Mouse (Mus musculus): Measurements from ENCODE around the gene Arid3a. TPM values are rescaled to one million over a fixed set of nuclear protein-coding genes. Genes with fewer than 3 reads are reported as not detected.

The Arid3a gene
- polyA plus RNA-seq, 1 experiment from 2014 or later: 5.5 TPM

DNA sequence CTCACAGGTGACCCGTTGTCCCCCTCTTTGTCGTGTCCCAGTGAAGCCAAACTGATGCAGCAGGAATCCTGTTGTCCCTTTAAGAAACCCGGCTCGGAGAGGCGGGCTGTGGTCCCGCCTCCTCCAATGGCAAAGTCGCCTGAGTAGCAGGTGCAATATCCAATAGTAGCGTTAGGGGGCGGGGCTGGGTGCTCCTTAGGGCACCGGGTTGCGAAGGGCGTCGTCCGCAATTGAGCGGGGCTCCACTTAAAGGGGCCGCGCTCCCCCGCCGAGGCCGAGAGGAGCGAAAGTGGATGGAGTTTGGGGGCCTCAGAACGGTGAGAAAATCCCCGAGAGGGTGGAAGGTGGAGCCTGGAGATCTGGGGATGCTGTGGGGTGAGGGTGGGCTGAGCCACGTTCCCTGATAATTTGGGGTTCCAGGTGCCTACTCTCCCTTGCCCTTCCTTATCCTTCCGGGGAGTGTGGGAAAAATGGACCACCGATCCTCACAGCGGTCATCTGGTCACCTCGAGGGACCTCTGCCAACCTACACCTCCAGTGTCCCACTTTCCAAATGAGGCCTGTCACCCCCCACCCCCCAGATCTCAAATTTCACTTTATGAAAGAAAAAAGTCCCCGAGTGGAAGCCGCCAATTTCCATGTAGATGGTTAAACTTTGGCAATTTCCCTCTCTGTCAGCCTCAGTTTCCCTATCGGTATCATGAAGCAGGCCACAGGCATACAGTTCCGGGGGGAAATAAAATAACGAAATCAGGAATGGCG is 69.6 kb downstream of the Arid3a start, which contains the start of gene Abca7:
Gene Abca7, plus strand, starts transcription at position 223 of the 762 bp plus-strand sequence.
- TF ChIP-seq EP300 (IDR thresholded peaks at IDR 0.05; ENCODE audit: low read depth) (no peak), CTCF (IDR thresholded peaks at IDR 0.05; ENCODE audit: low read depth) (peak; percentile 31)
- no peaks in the 10 kb centered on the region for H3K27me3 ChIP-seq (ENCODE audit: insufficient read depth, low read length)
- peak within 1 kb of the TSS; percentile 69 for H3K4me3 ChIP-seq (ENCODE audit: low read depth, low read length)
- peaks cover 22% of the 10 kb centered on the region for H3K36me3 ChIP-seq (replicated peaks; ENCODE audit: insufficient read depth, low read length)
- peak within 1 kb of the TSS; percentile 89 for H3K4me2 ChIP-seq (ENCODE audit: low read depth, low read length)
- DNase-seq (peak; percentile 98), ATAC-seq (peak; percentile 91)
- H3K4me1 ChIP-seq (ENCODE audit: insufficient read depth): peaks cover 23% of the 10 kb centered on the region
- H3K9me3 ChIP-seq (ENCODE audit: low read length): no peaks in the 10 kb centered on the region
- WGBS (ENCODE audit: insufficient replicate concordance): under 1% methylated on average over 34 of the region's 34 CpGs
- H3K27ac ChIP-seq (ENCODE audit: low read depth): peak within 1 kb of the TSS; percentile 79
- H3K9ac ChIP-seq (replicated peaks): peak within 1 kb of the TSS; percentile 77

DNA sequence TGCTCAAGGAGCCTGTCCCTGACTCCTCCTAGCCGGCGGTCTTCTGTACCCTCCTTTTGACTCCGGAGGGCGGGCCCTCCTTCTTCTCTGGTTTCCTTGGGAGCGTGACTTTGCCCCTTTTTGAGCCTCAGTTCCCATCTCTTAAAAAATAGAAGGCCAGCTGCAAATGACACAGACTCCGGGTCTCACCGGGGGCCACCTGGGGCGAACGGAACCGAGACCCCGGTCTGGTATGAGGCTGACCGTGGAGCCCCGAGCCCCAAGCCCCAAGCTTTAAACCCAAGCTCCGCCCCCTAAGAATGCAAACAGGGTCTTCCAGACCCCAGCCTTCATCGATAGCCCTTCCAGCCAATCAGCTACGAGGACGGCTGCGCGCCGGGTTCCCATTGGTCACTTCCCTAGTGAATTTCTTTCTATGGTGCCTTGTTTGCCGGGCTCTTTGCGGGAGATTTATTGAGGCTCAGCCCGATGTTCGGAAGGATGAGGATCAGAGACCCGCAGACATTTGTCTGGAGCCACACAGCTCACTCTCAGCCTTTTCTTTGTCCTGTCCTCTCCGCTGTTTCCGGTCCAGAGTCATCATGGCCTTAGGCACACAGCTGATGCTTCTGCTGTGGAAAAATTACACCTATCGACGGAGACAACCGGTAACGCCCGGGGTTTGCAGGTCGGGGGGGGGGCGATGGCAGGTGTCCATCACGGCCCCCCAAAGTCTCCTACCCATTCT is 70.4 kb downstream of the Arid3a start:
- DNase-seq (peak; percentile 83), ATAC-seq (peak; percentile 77)
- Histone ChIP-seq H3K27ac (ENCODE audit: low read depth) (peak overlapping the region; percentile 79), H3K36me3 (replicated peaks; ENCODE audit: insufficient read depth, low read length) (peaks cover 24% of the 10 kb centered on the region), H3K9ac (replicated peaks) (peak overlapping the region; percentile 77), H3K4me2 (ENCODE audit: low read depth, low read length) (peak overlapping the region; percentile 89), H3K9me3 (ENCODE audit: low read length) (no peaks in the 10 kb centered on the region), H3K27me3 (ENCODE audit: insufficient read depth, low read length) (no peaks in the 10 kb centered on the region), H3K4me1 (ENCODE audit: insufficient read depth) (peaks cover 23% of the 10 kb centered on the region), H3K4me3 (ENCODE audit: low read depth, low read length) (peak overlapping the region; percentile 69)
- 2% methylated on average over 35 of the region's 35 CpGs for WGBS (ENCODE audit: insufficient replicate concordance)
- no peak for TF ChIP-seq EP300 (IDR thresholded peaks at IDR 0.05; ENCODE audit: low read depth)
- TF ChIP-seq CTCF (IDR thresholded peaks at IDR 0.05; ENCODE audit: low read depth): no peak

DNA sequence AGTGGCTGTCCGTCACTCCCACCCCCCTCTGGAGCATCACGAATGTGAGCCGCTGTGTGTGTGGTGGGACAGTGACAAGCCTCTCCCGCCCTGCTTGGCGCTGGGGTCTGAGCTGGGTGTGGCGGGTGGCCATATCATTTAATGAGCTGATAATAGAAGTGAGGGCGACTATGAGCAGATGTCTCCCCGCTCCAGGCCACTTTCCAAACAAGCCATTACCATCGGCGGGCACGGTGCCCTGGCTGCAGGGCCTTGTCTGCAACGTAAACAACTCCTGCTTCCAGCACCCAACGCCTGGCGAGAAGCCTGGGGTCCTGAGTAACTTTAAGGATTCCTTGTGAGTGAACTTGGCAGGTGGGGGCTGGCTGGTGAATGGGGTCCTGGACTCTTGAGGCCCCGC is 71.0 kb downstream of the Arid3a start:
- 33% methylated on average over 15 of the region's 15 CpGs for WGBS (ENCODE audit: insufficient replicate concordance)
- Histone ChIP-seq H3K36me3 (replicated peaks; ENCODE audit: insufficient read depth, low read length) (peaks cover 22% of the 10 kb centered on the region), H3K27ac (ENCODE audit: low read depth) (peak overlapping the region; percentile 79), H3K9me3 (ENCODE audit: low read length) (no peaks in the 10 kb centered on the region), H3K4me2 (ENCODE audit: low read depth, low read length) (peak overlapping the region; percentile 89), H3K9ac (replicated peaks) (peak overlapping the region; percentile 77), H3K4me1 (ENCODE audit: insufficient read depth) (peaks cover 25% of the 10 kb centered on the region), H3K27me3 (ENCODE audit: insufficient read depth, low read length) (no peaks in the 10 kb centered on the region), H3K4me3 (ENCODE audit: low read depth, low read length) (peak overlapping the region; percentile 69)
- TF ChIP-seq EP300 (IDR thresholded peaks at IDR 0.05; ENCODE audit: low read depth) (no peak), CTCF (IDR thresholded peaks at IDR 0.05; ENCODE audit: low read depth) (no peak)
- no peak for DNase-seq
- ATAC-seq: no peak

GRCm38 (mm10) chr10:80001945-80002344 is 75.1 kb downstream of the Arid3a start:
- H3K4me2 ChIP-seq (ENCODE audit: low read depth, low read length): no peak overlapping the region
- no peak for DNase-seq
- ATAC-seq: no peak
- 91% methylated on average over 9 of the region's 9 CpGs for WGBS (ENCODE audit: insufficient replicate concordance)
- peaks cover 22% of the 10 kb centered on the region for H3K4me1 ChIP-seq (ENCODE audit: insufficient read depth)
- H3K27ac ChIP-seq (ENCODE audit: low read depth): no peak overlapping the region
- no peak overlapping the region for H3K4me3 ChIP-seq (ENCODE audit: low read depth, low read length)
- no peaks in the 10 kb centered on the region for H3K27me3 ChIP-seq (ENCODE audit: insufficient read depth, low read length)
- H3K9me3 ChIP-seq (ENCODE audit: low read length): no peaks in the 10 kb centered on the region
- TF ChIP-seq CTCF (IDR thresholded peaks at IDR 0.05; ENCODE audit: low read depth): no peak
- TF ChIP-seq EP300 (IDR thresholded peaks at IDR 0.05; ENCODE audit: low read depth): no peak
- H3K36me3 ChIP-seq (replicated peaks; ENCODE audit: insufficient read depth, low read length): peaks cover 26% of the 10 kb centered on the region
- H3K9ac ChIP-seq (replicated peaks): no peak overlapping the region

- Histone ChIP-seq H3K4me1 (ENCODE audit: insufficient read depth) (peaks cover 18% of the 10 kb centered on the region), H3K36me3 (replicated peaks; ENCODE audit: insufficient read depth, low read length) (peaks cover 30% of the 10 kb centered on the region), H3K9me3 (ENCODE audit: low read length) (no peaks in the 10 kb centered on the region), H3K27me3 (ENCODE audit: insufficient read depth, low read length) (no peaks in the 10 kb centered on the region), H3K4me2 (ENCODE audit: low read depth, low read length) (no peak overlapping the region), H3K9ac (replicated peaks) (no peak overlapping the region), H3K4me3 (ENCODE audit: low read depth, low read length) (no peak overlapping the region), H3K27ac (ENCODE audit: low read depth) (no peak overlapping the region)
- DNase-seq: no peak
- TF ChIP-seq CTCF (IDR thresholded peaks at IDR 0.05; ENCODE audit: low read depth) (no peak), EP300 (IDR thresholded peaks at IDR 0.05; ENCODE audit: low read depth) (no peak)
- 60% methylated on average over 21 of the region's 21 CpGs for WGBS (ENCODE audit: insufficient replicate concordance)
- ATAC-seq: no peak
Observed at GRCm38 (mm10) chr10:80002829-80003228, 76.0 kb downstream of the Arid3a start.
